Mouse (Mus musculus) forebrain, embryonic 13.5 days (tissue): ENCODE measurements around the gene 2310022B05Rik. TPM values are rescaled to one million over a fixed set of nuclear protein-coding genes. Genes with fewer than 3 reads are reported as not detected.

Source experiments
- ATAC-seq: fragments of 200-750 bp; cut with Nextera tagmentation; 2 replicates; pipeline ENCODE4 v1.8.0; 2017
- H3K27ac ChIP-seq: fragments of 300-500 bp; sonication (generic); 2 replicates; pipeline ENCODE4 v1.5.1; 2015; ENCODE audit warnings: inconsistent platforms, mild to moderate bottlenecking, moderate library complexity
- H3K27me3 ChIP-seq: fragments of 300-500 bp; sonication (generic); 2 replicates; pipeline ENCODE4 v1.6.1; 2015; ENCODE audit warnings: mild to moderate bottlenecking, inconsistent platforms
- H3K36me3 ChIP-seq: fragments of 300-500 bp; sonication (generic); 2 replicates; pipeline ENCODE4 v1.6.1; 2015; ENCODE audit warnings: mild to moderate bottlenecking, inconsistent platforms; ENCODE audit not compliant: poor library complexity, severe bottlenecking
- H3K4me1 ChIP-seq: fragments of 300-500 bp; sonication (generic); 2 replicates; pipeline ENCODE4 v1.6.1; 2015; ENCODE audit warnings: inconsistent platforms
- H3K4me2 ChIP-seq: fragments of 300-500 bp; sonication (generic); 2 replicates; pipeline ENCODE4 v1.6.1; 2015; ENCODE audit warnings: inconsistent platforms, mild to moderate bottlenecking, moderate library complexity
- H3K4me3 ChIP-seq: fragments of 300-500 bp; sonication (generic); 2 replicates; pipeline ENCODE4 v1.5.1; 2015; ENCODE audit warnings: mild to moderate bottlenecking, inconsistent platforms
- H3K9ac ChIP-seq: fragments of 300-500 bp; sonication (generic); 2 replicates; pipeline ENCODE4 v1.6.1; 2015; ENCODE audit warnings: mild to moderate bottlenecking, inconsistent platforms
- H3K9me3 ChIP-seq: fragments of 300-500 bp; sonication (generic); replicated peaks from 2 replicates; pipeline ENCODE4 v1.6.1; 2016; ENCODE audit warnings: inconsistent platforms
- WGBS: fragments of 180-500 bp; shearing (Covaris S2); methylation state at CpG from one replicate; pipeline ENCODE4 v1.1.7; 2015; 5-methylcytosine and 5-hydroxymethylcytosine counted together
- polyA plus RNA-seq: library from polyadenylated mRNA; unstranded; fragments of >200 nt; fragmentation: Nextera tagmentation; extraction: Ambion mirVana; gene quantifications from 2 replicates; pipeline ENCODE4 v1.2.1, GENCODE M21; 2015

The 2310022B05Rik gene
- polyA plus RNA-seq, 1 experiment from 2014 or later: 18.0 TPM

GRCm38 (mm10) chr8:124657961-124658360 lies 5.2 kb downstream of the 2310022B05Rik start:
- Histone ChIP-seq H3K4me3 (no peak overlapping the region), H3K27me3 (no peaks in the 10 kb centered on the region), H3K4me2 (no peak overlapping the region; the same call in 1 of the 2 replicates), H3K4me1 (peaks cover 46% of the 10 kb centered on the region), H3K9me3 (no peaks in the 10 kb centered on the region), H3K27ac (peak overlapping the region; percentile 22; the same call in 1 of the 2 replicates), H3K9ac (no peak overlapping the region), H3K36me3 (peaks cover 16% of the 10 kb centered on the region)
- 77% methylated on average over 7 of the region's 7 CpGs for WGBS
- ATAC-seq: no peak

DNA sequence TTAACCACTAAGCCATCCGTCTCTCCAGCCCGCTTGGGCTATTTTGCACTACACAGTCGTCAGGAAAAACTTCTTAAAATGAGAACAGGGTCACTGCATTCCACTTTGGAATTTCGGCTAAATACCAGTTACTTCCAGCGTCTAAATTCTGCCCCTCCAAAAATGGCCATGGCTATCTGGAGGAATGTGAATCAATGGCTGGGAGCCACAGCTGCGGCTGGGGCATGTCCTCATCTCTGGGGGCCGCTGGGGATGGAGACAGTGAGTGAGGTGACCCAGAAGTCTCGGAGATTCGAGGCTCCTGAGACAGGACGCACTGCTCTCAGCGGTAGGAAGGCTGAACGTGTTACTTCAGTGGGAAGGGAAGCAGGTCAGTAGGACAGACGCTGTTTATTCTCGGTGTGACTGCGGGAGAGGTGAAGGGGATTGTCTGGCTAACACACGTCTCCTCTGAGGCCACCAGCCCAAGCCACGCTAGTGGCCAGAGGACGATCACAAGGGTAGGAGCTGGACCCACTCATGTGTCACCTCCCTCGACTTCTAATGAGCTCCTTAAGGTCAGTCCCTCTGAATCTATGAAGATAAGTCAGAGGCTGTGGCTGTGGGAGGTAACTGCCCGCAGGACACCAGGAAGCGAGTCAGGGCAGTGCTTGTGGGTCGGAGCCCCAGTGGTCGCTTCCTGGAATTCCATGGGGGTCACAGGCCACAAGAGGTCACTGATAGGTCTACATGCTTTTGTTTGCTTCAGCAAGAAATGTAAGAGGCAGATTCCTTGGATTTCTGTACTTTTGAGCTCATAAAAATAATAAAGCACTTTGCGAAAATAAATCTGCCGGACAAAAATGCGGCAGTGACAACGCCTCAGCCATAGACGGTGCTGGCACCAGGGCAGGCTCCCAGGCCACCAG lies 9.3 kb downstream of the 2310022B05Rik start:
- Histone ChIP-seq H3K27me3 (no peaks in the 10 kb centered on the region), H3K27ac (no peak overlapping the region), H3K4me3 (no peak overlapping the region), H3K9ac (no peak overlapping the region), H3K9me3 (no peaks in the 10 kb centered on the region), H3K36me3 (peaks cover 39% of the 10 kb centered on the region), H3K4me1 (peaks cover 21% of the 10 kb centered on the region), H3K4me2 (no peak overlapping the region)
- ATAC-seq: no peak
- 81% methylated on average over 28 of the region's 28 CpGs for WGBS

- ATAC-seq: 0 out of 2 replicates have a peak, but pooled peaks have one; percentile 30
- Histone ChIP-seq H3K27ac (peak overlapping the region; percentile 25; the same call in 1 of the 2 replicates), H3K4me2 (no peak overlapping the region), H3K36me3 (peaks cover 39% of the 10 kb centered on the region), H3K27me3 (no peaks in the 10 kb centered on the region), H3K9ac (0 out of 2 replicates have a peak overlapping the region, but pooled peaks have one; percentile 30), H3K9me3 (no peaks in the 10 kb centered on the region), H3K4me1 (peaks cover 15% of the 10 kb centered on the region), H3K4me3 (no peak overlapping the region)
- WGBS: 43% methylated on average over 4 of the region's 4 CpGs
Measured at GRCm38 (mm10) chr8:124652546-124652945, 10.6 kb downstream of the 2310022B05Rik start.

DNA sequence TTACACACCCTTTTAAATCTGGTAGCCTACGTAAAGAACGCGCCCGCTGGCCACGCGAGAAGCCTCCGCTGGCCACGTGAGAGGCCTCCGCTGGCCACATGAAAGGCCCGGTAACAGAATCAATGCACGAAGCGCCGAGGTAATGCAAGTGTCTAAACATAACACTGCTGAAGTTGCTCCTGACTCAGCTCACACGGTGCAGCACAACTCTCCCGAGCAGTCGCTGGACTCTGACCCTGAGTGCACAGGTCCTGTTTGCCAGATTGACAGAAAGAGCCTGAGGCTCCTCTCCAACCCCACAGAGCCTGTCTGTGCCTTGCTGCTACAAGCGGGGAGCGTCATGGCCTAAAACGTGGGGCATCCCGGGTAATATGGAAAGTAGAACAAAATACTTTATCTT lies 11.4 kb downstream of the 2310022B05Rik start:
- H3K9ac ChIP-seq: no peak overlapping the region; the same call in 1 of the 2 replicates
- no peak overlapping the region for H3K4me2 ChIP-seq
- no peaks in the 10 kb centered on the region for H3K9me3 ChIP-seq
- 91% methylated on average over 20 of the region's 20 CpGs for WGBS
- peaks cover 15% of the 10 kb centered on the region for H3K4me1 ChIP-seq
- no peaks in the 10 kb centered on the region for H3K27me3 ChIP-seq
- H3K36me3 ChIP-seq: peaks cover 37% of the 10 kb centered on the region
- ATAC-seq: no peak
- no peak overlapping the region for H3K4me3 ChIP-seq
- no peak overlapping the region for H3K27ac ChIP-seq

DNA sequence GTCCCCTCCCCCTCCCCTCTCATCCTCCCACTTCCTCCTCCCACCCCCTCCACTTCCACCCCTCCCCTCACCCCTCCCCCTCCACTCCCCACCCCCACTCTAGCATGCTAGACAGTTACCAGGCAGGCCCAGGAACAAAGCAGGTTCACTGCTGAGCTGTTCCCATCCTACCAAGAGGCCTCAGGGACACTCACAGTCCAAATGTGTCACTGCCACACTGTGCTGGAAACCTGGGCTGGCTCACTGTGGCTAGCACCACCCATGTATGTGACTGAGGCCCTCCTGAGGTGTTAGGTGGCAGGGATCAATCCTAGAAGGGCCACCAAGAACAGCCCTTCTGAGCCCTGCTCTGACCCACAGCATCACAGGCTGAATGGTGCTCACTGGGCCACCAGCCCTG lies 14.9 kb downstream of the 2310022B05Rik start:
- H3K36me3 ChIP-seq: peaks cover 31% of the 10 kb centered on the region
- H3K9me3 ChIP-seq: no peaks in the 10 kb centered on the region
- no peak overlapping the region for H3K4me2 ChIP-seq
- no peak overlapping the region for H3K9ac ChIP-seq
- no peak for ATAC-seq
- peaks cover 33% of the 10 kb centered on the region for H3K4me1 ChIP-seq
- H3K27ac ChIP-seq: 0 out of 2 replicates have a peak overlapping the region, but pooled peaks have one; percentile 16
- no peak overlapping the region for H3K4me3 ChIP-seq
- no peaks in the 10 kb centered on the region for H3K27me3 ChIP-seq

DNA sequence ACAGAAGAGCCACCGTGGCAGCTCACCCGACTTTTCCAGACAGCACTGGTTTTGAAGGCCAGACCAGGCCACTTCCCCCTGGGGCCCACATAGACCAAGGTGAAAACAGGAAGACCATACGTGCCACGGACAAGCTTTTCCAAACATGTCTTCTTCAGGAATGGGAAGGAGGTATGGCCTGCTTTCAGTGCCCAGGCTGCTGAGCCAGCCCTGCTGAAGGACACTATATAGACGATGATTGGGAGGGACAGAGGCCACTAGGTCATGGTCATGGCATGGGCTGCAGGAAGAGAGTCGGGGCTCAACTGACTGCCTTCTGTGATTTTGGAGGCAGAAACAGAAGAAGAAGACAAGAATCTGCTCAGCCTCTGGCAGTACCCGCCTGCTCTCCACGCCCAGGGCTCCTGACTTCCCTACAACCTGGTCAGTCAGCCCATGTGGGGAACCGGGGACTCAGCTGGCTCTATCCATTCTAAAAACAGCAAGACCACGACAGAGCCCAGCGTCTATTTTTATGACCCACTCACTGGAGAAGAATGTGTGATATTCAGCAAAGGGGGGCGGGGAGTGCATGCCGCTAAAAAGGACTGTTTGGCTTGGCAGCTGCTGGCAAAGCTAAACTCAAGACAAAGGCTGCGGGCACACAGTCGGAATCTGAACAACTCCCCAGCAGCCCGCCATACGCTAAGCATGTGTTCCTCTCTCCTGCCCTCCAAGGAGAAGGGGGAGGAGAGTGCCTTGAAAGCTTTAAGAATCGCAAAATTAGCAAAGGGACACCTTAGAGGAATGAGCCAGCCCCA lies 19.4 kb downstream of the 2310022B05Rik start:
- ATAC-seq: peak; percentile 81
- peak overlapping the region; percentile 75 for H3K27ac ChIP-seq
- H3K4me2 ChIP-seq: peak overlapping the region; percentile 16; the same call in 1 of the 2 replicates
- H3K4me3 ChIP-seq: no peak overlapping the region
- no peaks in the 10 kb centered on the region for H3K27me3 ChIP-seq
- WGBS: 51% methylated on average over 18 of the region's 18 CpGs
- H3K9ac ChIP-seq: 0 out of 2 replicates have a peak overlapping the region, but pooled peaks have one; percentile 17
- peaks cover 23% of the 10 kb centered on the region for H3K4me1 ChIP-seq
- H3K36me3 ChIP-seq: peaks cover 20% of the 10 kb centered on the region
- H3K9me3 ChIP-seq: no peaks in the 10 kb centered on the region

DNA sequence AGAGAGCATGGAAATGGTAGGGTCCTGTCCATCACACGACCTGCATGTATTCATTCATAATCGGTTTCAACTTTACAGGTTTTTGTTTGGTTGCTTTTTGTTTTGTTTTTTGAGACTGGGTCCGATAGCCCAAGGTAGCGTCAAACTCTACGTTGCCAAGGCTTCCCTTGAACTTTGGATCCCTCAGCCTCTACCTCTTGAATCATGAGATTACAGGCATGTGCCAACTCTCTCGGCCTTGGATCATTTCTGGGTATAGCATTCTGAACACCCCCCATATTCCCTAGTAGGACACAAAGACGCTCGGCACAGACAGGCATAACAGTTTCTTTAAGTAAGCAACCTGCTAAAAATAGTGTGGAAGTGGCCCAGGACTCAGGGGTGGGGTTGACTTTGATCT lies 21.6 kb downstream of the 2310022B05Rik start:
- no peaks in the 10 kb centered on the region for H3K27me3 ChIP-seq
- H3K9me3 ChIP-seq: no peaks in the 10 kb centered on the region
- no peak overlapping the region for H3K4me3 ChIP-seq
- H3K36me3 ChIP-seq: peaks cover 41% of the 10 kb centered on the region
- 94% methylated on average over 8 of the region's 8 CpGs for WGBS
- no peak for ATAC-seq
- H3K4me1 ChIP-seq: peaks cover 18% of the 10 kb centered on the region
- no peak overlapping the region for H3K4me2 ChIP-seq
- H3K9ac ChIP-seq: no peak overlapping the region
- no peak overlapping the region for H3K27ac ChIP-seq

GRCm38 (mm10) chr8:124635247-124635502 lies 28.0 kb downstream of the 2310022B05Rik start:
- no peak overlapping the region for H3K4me2 ChIP-seq
- peaks cover 8% of the 10 kb centered on the region for H3K4me1 ChIP-seq
- H3K27me3 ChIP-seq: no peaks in the 10 kb centered on the region
- H3K36me3 ChIP-seq: peaks cover 51% of the 10 kb centered on the region
- 84% methylated on average over 8 of the region's 8 CpGs for WGBS
- no peak overlapping the region for H3K9ac ChIP-seq
- no peak for ATAC-seq
- H3K27ac ChIP-seq: 0 out of 2 replicates have a peak overlapping the region, but pooled peaks have one; percentile 51
- no peak overlapping the region for H3K4me3 ChIP-seq
- no peaks in the 10 kb centered on the region for H3K9me3 ChIP-seq

DNA sequence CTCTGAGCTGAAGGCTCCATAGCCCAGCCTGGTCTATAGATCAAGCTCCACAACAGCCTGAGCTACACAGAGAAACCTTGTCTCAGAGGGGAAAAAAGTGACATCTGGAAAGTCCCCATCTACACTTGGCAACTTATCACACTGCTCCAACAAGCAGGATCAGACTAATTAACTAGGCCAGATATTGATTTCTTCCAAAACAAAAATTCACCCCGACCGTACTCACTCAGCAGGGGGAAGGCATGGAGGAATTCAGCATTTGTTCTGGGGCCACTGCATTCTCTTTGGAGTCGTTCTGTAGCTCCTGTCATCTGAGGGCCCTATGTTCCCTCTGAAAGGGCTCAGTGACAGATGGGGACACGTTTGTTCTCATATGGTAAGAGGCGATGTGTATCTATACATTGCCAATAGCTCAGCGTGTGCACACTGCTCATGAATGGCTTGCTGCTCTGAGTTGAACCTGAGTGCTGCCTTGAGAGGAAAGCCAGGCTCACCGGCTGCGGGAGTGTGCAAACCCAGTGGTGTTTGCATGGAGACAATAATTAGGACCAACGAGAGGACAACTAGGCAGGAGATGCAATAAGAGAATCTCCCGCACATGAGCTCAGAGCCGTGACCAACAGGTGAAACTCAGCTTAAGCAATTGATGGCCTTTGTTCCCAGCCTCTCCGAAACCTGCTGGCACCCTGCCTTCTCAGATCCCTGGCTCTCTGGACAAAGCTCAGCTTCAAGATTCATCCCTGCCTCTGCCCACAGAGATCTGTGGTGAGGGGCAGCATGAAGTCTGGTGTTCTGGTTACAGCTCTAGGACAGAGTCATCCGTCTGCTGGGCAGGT lies 28.5 kb downstream of the 2310022B05Rik start:
- no peak overlapping the region for H3K4me2 ChIP-seq
- 68% methylated on average over 13 of the region's 13 CpGs for WGBS

GRCm38 (mm10) chr8:124633001-124633703 lies 30.0 kb downstream of the 2310022B05Rik start:
- Histone ChIP-seq H3K36me3 (peaks cover 33% of the 10 kb centered on the region), H3K4me1 (peaks cover 8% of the 10 kb centered on the region), H3K9me3 (no peaks in the 10 kb centered on the region), H3K27ac (no peak overlapping the region), H3K4me3 (no peak overlapping the region), H3K4me2 (no peak overlapping the region), H3K9ac (no peak overlapping the region), H3K27me3 (no peaks in the 10 kb centered on the region)
- 88% methylated on average over 14 of the region's 14 CpGs for WGBS
- ATAC-seq: no peak

More for the DNA sequence above, 28.5 kb downstream of the 2310022B05Rik start:
- no peaks in the 10 kb centered on the region for H3K27me3 ChIP-seq
- no peak overlapping the region for H3K4me3 ChIP-seq
- peak overlapping the region; percentile 51 for H3K27ac ChIP-seq
- peaks cover 48% of the 10 kb centered on the region for H3K36me3 ChIP-seq
- 0 out of 2 replicates have a peak, but pooled peaks have one; percentile 16 for ATAC-seq
- H3K4me1 ChIP-seq: peaks cover 8% of the 10 kb centered on the region
- no peaks in the 10 kb centered on the region for H3K9me3 ChIP-seq
- no peak overlapping the region for H3K9ac ChIP-seq

DNA sequence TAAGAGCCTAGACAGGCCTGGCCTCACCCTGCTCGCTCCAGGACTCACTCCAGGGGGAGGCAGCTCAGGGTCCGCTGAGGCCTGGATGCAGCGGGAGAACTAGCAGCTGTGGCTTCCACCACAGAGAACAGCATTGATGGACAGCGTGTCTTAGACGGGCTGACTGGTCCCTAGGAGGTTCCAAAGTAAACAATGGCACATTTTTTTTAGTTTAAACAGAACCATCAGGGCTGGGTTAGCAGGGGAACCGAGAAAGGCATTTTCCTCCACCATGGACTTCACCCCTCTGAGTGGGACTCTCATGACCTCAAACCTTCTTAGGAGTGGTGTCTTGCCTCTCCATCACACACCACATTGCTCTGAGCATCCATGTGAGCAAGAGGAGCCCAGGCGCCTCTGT lies 31.2 kb downstream of the 2310022B05Rik start:
- no peak overlapping the region for H3K4me2 ChIP-seq
- WGBS: 66% methylated on average over 7 of the region's 7 CpGs
- no peak overlapping the region for H3K27ac ChIP-seq
- no peaks in the 10 kb centered on the region for H3K27me3 ChIP-seq
- H3K4me3 ChIP-seq: no peak overlapping the region
- H3K9me3 ChIP-seq: no peaks in the 10 kb centered on the region
- no peak for ATAC-seq
- H3K4me1 ChIP-seq: peaks cover 8% of the 10 kb centered on the region
- H3K36me3 ChIP-seq: peaks cover 21% of the 10 kb centered on the region
- no peak overlapping the region for H3K9ac ChIP-seq
